Mouse (Mus musculus) heart, postnatal 0 days (tissue): ENCODE results near the gene Nhlh1. TPM values are rescaled to one million over a fixed set of nuclear protein-coding genes. Genes with fewer than 3 reads are reported as not detected.

Experiments used
- ATAC-seq: fragments of 200-750 bp; cut with Nextera tagmentation; 2 replicates; pipeline ENCODE4 v1.8.0; 2017; ENCODE audit warnings: low read depth, moderate number of reproducible peaks, moderate library complexity; ENCODE audit not compliant: insufficient read depth
- DNase-seq: peaks from one replicate; pipeline ENCODE4 v3.0.0-alpha.2; 2016; ENCODE audit warnings: low spot score
- H3K27ac ChIP-seq: fragments of 300-500 bp; sonication (generic); 2 replicates; pipeline ENCODE4 v1.5.1; 2014; ENCODE audit warnings: low read depth, mild to moderate bottlenecking
- H3K27me3 ChIP-seq: fragments of 300-500 bp; sonication (generic); 2 replicates; pipeline ENCODE4 v1.6.1; 2014; ENCODE audit warnings: low read length, mixed read lengths; ENCODE audit not compliant: control insufficient read depth, insufficient read depth
- H3K36me3 ChIP-seq: fragments of 300-500 bp; sonication (generic); replicated peaks from 2 replicates; pipeline ENCODE4 v1.6.1; 2014; ENCODE audit warnings: low read length, mixed read lengths; ENCODE audit not compliant: control insufficient read depth, insufficient read depth
- H3K4me1 ChIP-seq: fragments of 300-500 bp; sonication (generic); 2 replicates; pipeline ENCODE4 v1.6.1; 2014; ENCODE audit warnings: antibody characterized with exemption; ENCODE audit not compliant: control insufficient read depth, insufficient read depth
- H3K4me2 ChIP-seq: fragments of 300-500 bp; sonication (generic); 2 replicates; pipeline ENCODE4 v1.6.1; 2014; ENCODE audit warnings: low read depth, mild to moderate bottlenecking, low read length, moderate library complexity
- H3K4me3 ChIP-seq: fragments of 300-500 bp; sonication (generic); 2 replicates; pipeline ENCODE4 v1.5.1; 2014; ENCODE audit warnings: low read depth, low read length
- H3K9ac ChIP-seq: fragments of 300-500 bp; sonication (generic); replicated peaks from 2 replicates; pipeline ENCODE4 v1.6.1; 2014; ENCODE audit warnings: low read depth, low read length, mixed read lengths
- H3K9me3 ChIP-seq: fragments of 300-500 bp; sonication (generic); replicated peaks from 2 replicates; pipeline ENCODE4 v1.6.1; 2016; ENCODE audit warnings: low read length; ENCODE audit not compliant: control insufficient read depth
- CTCF ChIP-seq: IDR thresholded peaks from 2 replicates; pipeline ENCODE4 v1.5.1; 2016; ENCODE audit warnings: antibody characterized with exemption, control low read depth, low read depth
- EP300 ChIP-seq: IDR thresholded peaks from 2 replicates; pipeline ENCODE4 v1.6.1; 2016; ENCODE audit warnings: antibody characterized with exemption, low read depth
- WGBS: fragments of 180-500 bp; shearing (Covaris S2); extraction: QIAGEN DNeasy Blood & Tissue Kit; methylation state at CpG from one replicate; pipeline ENCODE4 v1.1.7; 2014; 5-methylcytosine and 5-hydroxymethylcytosine counted together
- polyA plus RNA-seq: library from polyadenylated mRNA; unstranded; fragments of >200 nt; fragmentation: Nextera tagmentation; extraction: Ambion mirVana; gene quantifications from 2 replicates; pipeline ENCODE4 v1.2.1, GENCODE M21; 2015
- total RNA-seq: library from RNA; depleted of rRNA; stranded (reverse); fragments of >200 nt; gene quantifications from 2 replicates; pipeline ENCODE4 v1.2.3, GENCODE M21; 2014; ENCODE audit warnings: low replicate concordance

Nhlh1 gene
- total and polyA plus RNA-seq, 2 experiments from 2014 or later, result not detected

GRCm38 (mm10) chr1:172061217-172061616 is 3.8 kb upstream of the Nhlh1 start:
- DNase-seq (no peak), ATAC-seq (no peak)
- Histone ChIP-seq H3K9ac (no peak overlapping the region), H3K27ac (no peak overlapping the region), H3K9me3 (no peaks in the 10 kb centered on the region), H3K27me3 (0 out of 2 replicates have a peak, but pooled peaks cover 3% of the 10 kb centered on the region), H3K36me3 (peaks cover 21% of the 10 kb centered on the region), H3K4me3 (no peak overlapping the region), H3K4me1 (no peaks in the 10 kb centered on the region), H3K4me2 (no peak overlapping the region)
- no peak for TF ChIP-seq EP300
- TF ChIP-seq CTCF, result no peak
- 36% methylated on average over 8 of the region's 8 CpGs for WGBS

GRCm38 (mm10) chr1:172060659-172061058 is 3.3 kb upstream of the Nhlh1 start:
- Histone ChIP-seq H3K9me3 (no peaks in the 10 kb centered on the region), H3K27me3 (peaks cover 6% of the 10 kb centered on the region; the same call in 1 of the 2 replicates), H3K9ac (no peak overlapping the region), H3K27ac (no peak overlapping the region), H3K4me1 (no peaks in the 10 kb centered on the region), H3K36me3 (peaks cover 15% of the 10 kb centered on the region), H3K4me2 (no peak overlapping the region), H3K4me3 (no peak overlapping the region)
- 62% methylated on average over 4 of the region's 4 CpGs for WGBS
- ATAC-seq (no peak), DNase-seq (no peak)
- TF ChIP-seq CTCF (no peak), EP300 (no peak)

GRCm38 (mm10) chr1:172058874-172059273 is 1.5 kb upstream of the Nhlh1 start:
- no peak for DNase-seq
- no peaks in the 10 kb centered on the region for H3K36me3 ChIP-seq
- no peak overlapping the region for H3K27ac ChIP-seq
- H3K27me3 ChIP-seq, result peaks cover 22% of the 10 kb centered on the region
- no peak overlapping the region for H3K4me3 ChIP-seq
- no peak for TF ChIP-seq EP300
- TF ChIP-seq CTCF, result no peak
- no peaks in the 10 kb centered on the region for H3K9me3 ChIP-seq
- peaks cover 5% of the 10 kb centered on the region; the same call in 1 of the 2 replicates for H3K4me1 ChIP-seq
- H3K9ac ChIP-seq, result no peak overlapping the region
- no peak for ATAC-seq
- 72% methylated on average over 7 of the region's 7 CpGs for WGBS
- H3K4me2 ChIP-seq, result no peak overlapping the region

DNA sequence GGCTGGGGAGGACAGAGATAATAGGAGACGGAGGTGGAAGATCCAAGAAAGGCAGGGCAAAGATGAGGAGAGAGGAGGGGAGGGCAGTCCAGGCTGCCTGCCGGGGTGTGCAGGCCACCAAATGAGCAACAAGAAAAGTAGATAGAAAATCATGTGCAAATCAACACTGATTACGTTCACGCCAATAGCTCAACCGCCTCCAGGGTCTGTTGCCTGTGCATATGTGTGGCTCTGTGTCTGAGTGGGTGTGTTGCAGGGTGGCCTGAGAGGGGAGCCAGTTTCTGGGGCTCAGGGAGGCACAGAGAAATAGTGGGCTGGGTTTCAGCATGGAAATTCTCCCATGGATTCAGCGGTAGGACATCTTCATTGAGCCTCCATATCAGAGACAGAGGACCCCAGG is 948 bp upstream of the Nhlh1 start:
- 57% methylated on average over 6 of the region's 6 CpGs for WGBS
- ATAC-seq (no peak), DNase-seq (no peak)
- H3K36me3 ChIP-seq, result no peaks in the 10 kb centered on the region
- H3K4me3 ChIP-seq, result no peak overlapping the region
- H3K9ac ChIP-seq, result no peak overlapping the region
- no peak overlapping the region for H3K4me2 ChIP-seq
- no peaks in the 10 kb centered on the region for H3K9me3 ChIP-seq
- TF ChIP-seq CTCF, result no peak
- TF ChIP-seq EP300, result no peak
- H3K27ac ChIP-seq, result no peak overlapping the region
- H3K27me3 ChIP-seq, result peaks cover 28% of the 10 kb centered on the region
- peaks cover 9% of the 10 kb centered on the region; the same call in 1 of the 2 replicates for H3K4me1 ChIP-seq

DNA sequence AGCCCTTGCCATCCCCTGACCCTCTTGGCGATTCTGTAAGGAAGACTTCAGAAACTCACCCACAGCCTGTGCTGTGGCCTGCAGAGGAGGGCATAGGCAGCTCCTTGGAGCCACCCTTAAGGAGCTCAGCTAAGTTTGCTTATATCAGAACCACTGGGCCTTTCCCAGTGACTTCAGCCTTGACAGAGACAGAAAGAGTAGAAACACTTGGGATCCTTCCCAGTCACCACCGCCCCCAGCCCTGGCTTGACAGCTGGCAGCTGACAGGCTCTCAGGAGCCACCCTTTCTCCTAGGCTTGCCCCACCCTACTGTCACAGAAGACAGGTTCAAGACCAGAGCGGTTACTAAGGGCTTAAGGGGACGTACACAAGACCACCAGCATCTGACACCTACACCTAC is 1.1 kb downstream of the Nhlh1 start:
- Histone ChIP-seq H3K9ac (no peak overlapping the region), H3K27ac (no peak overlapping the region), H3K4me1 (peaks cover 9% of the 10 kb centered on the region; the same call in 1 of the 2 replicates), H3K4me3 (no peak overlapping the region), H3K9me3 (no peaks in the 10 kb centered on the region), H3K4me2 (no peak overlapping the region), H3K27me3 (peaks cover 39% of the 10 kb centered on the region), H3K36me3 (no peaks in the 10 kb centered on the region)
- DNase-seq (no peak), ATAC-seq (no peak)
- TF ChIP-seq EP300 (no peak), CTCF (no peak)
- WGBS, result 58% methylated on average over 4 of the region's 4 CpGs
